In genomic region chr16:22107897-22108516, GRCm38 (mm10) we compare ENCODE assay signal across 8 mouse cellular contexts. TPM values are rescaled to one million over a fixed set of nuclear protein-coding genes. Genes with fewer than 3 reads are reported as not detected.
DNase-seq lines count a peak whose midpoint lies in the region; ATAC-seq lines count a peak whose summit lies in the region.

No protein-coding gene starts in this region.

- no peaks in the 10 kb centered on the region for H3K36me3 ChIP-seq in heart, embryonic 10.5 days

- peaks cover 28% of the 10 kb centered on the region for H3K4me1 ChIP-seq in heart, embryonic 10.5 days

- no peaks in the 10 kb centered on the region for H3K27me3 ChIP-seq in heart, embryonic 10.5 days (ENCODE audit: insufficient read depth, poor library complexity, severe bottlenecking)

- H3K4me3 ChIP-seq in heart, embryonic 10.5 days, result peak overlapping the region; percentile 37; the same call in 1 of the 2 replicates

- H3K9me3 ChIP-seq in heart, embryonic 10.5 days, result no peaks in the 10 kb centered on the region

- peak overlapping the region; percentile 69; the same call in 1 of the 2 replicates for H3K27ac ChIP-seq in heart, embryonic 10.5 days

- DNase-seq in frontal cortex, adult 2 months (ENCODE audit: extremely low spot score in 1 of 2, low spot score in 1 of 2), result peak; percentile 11 to 61
- DNase-seq in ES-CJ7 (ENCODE audit: low read depth, low spot score), result peak; percentile 69
- DNase-seq in cerebellum, adult 11-12 months, result peak; percentile 9
- DNase-seq in heart, embryonic 10.5 days (ENCODE audit: low spot score), result peak; percentile 81
- DNase-seq in layer of hippocampus, adult 9-10 months (ENCODE audit: low spot score), result peak; percentile 11
- DNase-seq in T-cell, adult 2 months (ENCODE audit: low spot score), result no peak

- 16% methylated on average over 7 of the region's 7 CpGs for WGBS in heart, embryonic 10.5 days

- ATAC-seq in frontal cortex, adult (ENCODE audit: low TSS enrichment), result no peak
- peak; percentile 14; the same call in 1 of the 2 replicates for ATAC-seq in neutrophil, adult 5-6 weeks (ENCODE audit: extremely low read depth, insufficient number of reproducible peaks, low FRiP score, poor library complexity, severe bottlenecking)

RNA-seq across cellular contexts. Expression of gene Igf2bp2, which starts 55.1 kb away (rescaled TPM):
- 1.3 and 1.9 TPM in 2 replicates for polyA plus RNA-seq in frontal cortex, adult 2 months (2012; rRNA removed)
- 117 and 143 TPM in 2 replicates for polyA plus RNA-seq in heart, embryonic 10.5 days (2016; fragmentation: Nextera tagmentation; extraction: Ambion mirVana)
- 0.47 and 0.61 TPM in 2 replicates for total RNA-seq in neutrophil, adult 5-6 weeks (2017)

Comparison
In these comparisons a context has a peak if more than half of its experiments do, and no peak if none do; other contexts are left out.
1. RNA of gene Igf2bp2, which starts 55.1 kb away (polyA plus RNA-seq): 117 to 143 TPM in heart, embryonic 10.5 days; 1.3 to 1.9 TPM in frontal cortex, adult 2 months; every median in the first group is over 10 times any median in the second.